Mouse (Mus musculus): ENCODE data around the gene Tex45. TPM values are rescaled to one million over a fixed set of nuclear protein-coding genes. Genes with fewer than 3 reads are reported as not detected.
A peak's percentile ranks its signal among the peaks of the same experiment; 100 is the strongest.

The Tex45 gene
- polyA plus RNA-seq, 1 experiment = not detected

GRCm38 (mm10) chr8:3514681-3515247, 44.1 kb downstream of the Tex45 start:
- Histone ChIP-seq H3ac (ENCODE audit: control insufficient read depth, insufficient read length) (peak overlapping the region; percentile 4), H3K27me3 (ENCODE audit: control insufficient read depth, insufficient read depth, insufficient read length) (no peaks in the 10 kb centered on the region), H3K36me3 (ENCODE audit: control insufficient read depth, insufficient read depth) (no peaks in the 10 kb centered on the region), H3K4me3 (peak overlapping the region; percentile 71), H3K4me2 (ENCODE audit: low read depth) (peak overlapping the region; percentile 99), H3K79me2 (ENCODE audit: control insufficient read depth, insufficient read depth) (no peaks in the 10 kb centered on the region)
- TF ChIP-seq MYOG (IDR thresholded peaks at IDR 0.05; ENCODE audit: control insufficient read depth in 1 of 3, insufficient read depth in 1 of 3, insufficient read length in 2 of 3, low read depth in 2 of 3) (no peak), REST (IDR thresholded peaks at IDR 0.05; ENCODE audit: insufficient read depth, insufficient read length) (no peak), TCF3 (IDR thresholded peaks at IDR 0.05; ENCODE audit: insufficient read length, low read depth) (no peak), POLR2A (IDR thresholded peaks at IDR 0.05; ENCODE audit: insufficient read length, low read depth) (no peak), MYOD1 (IDR thresholded peaks at IDR 0.05; ENCODE audit: control insufficient read depth in 1 of 3, insufficient read length in 2 of 3, low read depth in 2 of 3) (no peak), E2F4 (IDR thresholded peaks at IDR 0.05; ENCODE audit: insufficient read depth) (no peak), USF1 (IDR thresholded peaks at IDR 0.05; ENCODE audit: low read depth) (no peak), POLR2AphosphoS2 (IDR thresholded peaks at IDR 0.05; ENCODE audit: insufficient read length, low read depth) (no peak), TCF12 (IDR thresholded peaks at IDR 0.05; ENCODE audit: insufficient read depth, poor library complexity, severe bottlenecking) (no peak), CEBPB (IDR thresholded peaks at IDR 0.05; ENCODE audit: insufficient read depth, poor library complexity, severe bottlenecking) (no peak)

- no peaks in the 10 kb centered on the region for H3K27me3 ChIP-seq (ENCODE audit: control insufficient read depth, insufficient read depth, insufficient read length)
- H3K79me2 ChIP-seq (ENCODE audit: control insufficient read depth, insufficient read depth) = no peaks in the 10 kb centered on the region
- peak within 1 kb of the TSS; percentile 99 for H3K4me2 ChIP-seq (ENCODE audit: low read depth)
- H3K36me3 ChIP-seq (ENCODE audit: control insufficient read depth, insufficient read depth) = no peaks in the 10 kb centered on the region
- H3K4me3 ChIP-seq = peak within 1 kb of the TSS; percentile 71
- TF ChIP-seq MYOD1 (IDR thresholded peaks at IDR 0.05; ENCODE audit: control insufficient read depth in 1 of 3, insufficient read length in 2 of 3, low read depth in 2 of 3) (no peak), POLR2A (IDR thresholded peaks at IDR 0.05; ENCODE audit: insufficient read length, low read depth) (peak; percentile 65), E2F4 (IDR thresholded peaks at IDR 0.05; ENCODE audit: insufficient read depth) (peak; percentile 36), SRF (IDR thresholded peaks at IDR 0.05; ENCODE audit: control insufficient read depth, insufficient read length, low read depth) (no peak), TCF3 (IDR thresholded peaks at IDR 0.05; ENCODE audit: insufficient read length, low read depth) (no peak), TCF12 (IDR thresholded peaks at IDR 0.05; ENCODE audit: insufficient read depth, poor library complexity, severe bottlenecking) (no peak), POLR2AphosphoS2 (IDR thresholded peaks at IDR 0.05; ENCODE audit: insufficient read length, low read depth) (peak; percentile 97), CEBPB (IDR thresholded peaks at IDR 0.05; ENCODE audit: insufficient read depth, poor library complexity, severe bottlenecking) (no peak), MAX (IDR thresholded peaks at IDR 0.05; ENCODE audit: low read depth) (no peak), USF1 (IDR thresholded peaks at IDR 0.05; ENCODE audit: low read depth) (no peak), REST (IDR thresholded peaks at IDR 0.05; ENCODE audit: insufficient read depth, insufficient read length) (no peak)
- peak within 1 kb of the TSS; percentile 4 for H3ac ChIP-seq (ENCODE audit: control insufficient read depth, insufficient read length)
These were observed 44.6 kb downstream of the Tex45 start, which contains the start of gene Pnpla6 for GRCm38 (mm10) chr8:3515260-3515671. Gene Pnpla6 (plus strand): TSS chr8:3515384.

- TF ChIP-seq SRF (IDR thresholded peaks at IDR 0.05; ENCODE audit: control insufficient read depth, insufficient read length, low read depth) = no peak
- peak; percentile 15 for TF ChIP-seq POLR2AphosphoS2 (IDR thresholded peaks at IDR 0.05; ENCODE audit: insufficient read length, low read depth)
- Histone ChIP-seq H3K79me2 (ENCODE audit: control insufficient read depth, insufficient read depth) (no peaks in the 10 kb centered on the region), H3K36me3 (ENCODE audit: control insufficient read depth, insufficient read depth) (no peaks in the 10 kb centered on the region), H3K27me3 (ENCODE audit: control insufficient read depth, insufficient read depth, insufficient read length) (no peaks in the 10 kb centered on the region), H3ac (ENCODE audit: control insufficient read depth, insufficient read length) (peak overlapping the region; percentile 4), H3K4me2 (ENCODE audit: low read depth) (peak overlapping the region; percentile 99), H3K4me3 (peak overlapping the region; percentile 71)
These were observed 45.2 kb downstream of the Tex45 start for GRCm38 (mm10) chr8:3515771-3516417.

GRCm38 (mm10) chr8:3516450-3517116, 45.9 kb downstream of the Tex45 start:
- TF ChIP-seq MYOD1 (IDR thresholded peaks at IDR 0.05; ENCODE audit: control insufficient read depth in 1 of 3, insufficient read length in 2 of 3, low read depth in 2 of 3) (no peak), REST (IDR thresholded peaks at IDR 0.05; ENCODE audit: insufficient read depth, insufficient read length) (no peak), POLR2A (IDR thresholded peaks at IDR 0.05; ENCODE audit: insufficient read length, low read depth) (no peak), POLR2AphosphoS2 (IDR thresholded peaks at IDR 0.05; ENCODE audit: insufficient read length, low read depth) (peak; percentile 47), TCF3 (IDR thresholded peaks at IDR 0.05; ENCODE audit: insufficient read length, low read depth) (no peak), MAX (IDR thresholded peaks at IDR 0.05; ENCODE audit: low read depth) (no peak), E2F4 (IDR thresholded peaks at IDR 0.05; ENCODE audit: insufficient read depth) (no peak), SRF (IDR thresholded peaks at IDR 0.05; ENCODE audit: control insufficient read depth, insufficient read length, low read depth) (no peak), USF1 (IDR thresholded peaks at IDR 0.05; ENCODE audit: low read depth) (peak; percentile 56), TCF12 (IDR thresholded peaks at IDR 0.05; ENCODE audit: insufficient read depth, poor library complexity, severe bottlenecking) (no peak), CEBPB (IDR thresholded peaks at IDR 0.05; ENCODE audit: insufficient read depth, poor library complexity, severe bottlenecking) (no peak)
- Histone ChIP-seq H3K79me2 (ENCODE audit: control insufficient read depth, insufficient read depth) (no peaks in the 10 kb centered on the region), H3K36me3 (ENCODE audit: control insufficient read depth, insufficient read depth) (no peaks in the 10 kb centered on the region), H3K4me2 (ENCODE audit: low read depth) (peak overlapping the region; percentile 99), H3K4me3 (peak overlapping the region; percentile 71), H3K27me3 (ENCODE audit: control insufficient read depth, insufficient read depth, insufficient read length) (no peaks in the 10 kb centered on the region), H3ac (ENCODE audit: control insufficient read depth, insufficient read length) (peak overlapping the region; percentile 4)
